Mouse (Mus musculus): ENCODE results near the gene Ston2.
"Not testable (repeated sequence)": the region's sequence is repeated elsewhere in the genome, so short reads cannot be mapped to it uniquely, and the experiment has no call there.

The Ston2 gene

DNA sequence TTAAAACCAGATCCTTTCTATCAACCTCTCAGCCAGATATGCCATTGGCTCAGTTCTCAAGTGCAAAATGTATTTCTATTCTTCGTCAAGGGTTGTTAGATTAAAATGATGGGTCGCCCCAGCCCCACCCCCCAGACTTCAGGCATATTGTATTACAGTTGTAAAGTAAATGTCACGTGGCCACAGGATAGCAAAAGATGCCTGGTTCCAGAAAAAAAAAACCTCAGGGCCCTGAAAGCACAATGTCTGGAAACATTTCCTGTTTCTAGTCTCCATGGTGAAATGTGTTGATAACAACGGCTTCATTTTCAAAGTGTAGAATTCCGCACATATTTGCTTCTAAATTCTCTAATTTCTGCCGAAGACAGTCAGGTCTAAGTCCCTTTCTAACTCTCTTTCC, 183.6 kb downstream of the Ston2 start:
- no peak for DNase-seq (ENCODE audit: low read depth in 2 of 2, low spot score in 2 of 2)

DNA sequence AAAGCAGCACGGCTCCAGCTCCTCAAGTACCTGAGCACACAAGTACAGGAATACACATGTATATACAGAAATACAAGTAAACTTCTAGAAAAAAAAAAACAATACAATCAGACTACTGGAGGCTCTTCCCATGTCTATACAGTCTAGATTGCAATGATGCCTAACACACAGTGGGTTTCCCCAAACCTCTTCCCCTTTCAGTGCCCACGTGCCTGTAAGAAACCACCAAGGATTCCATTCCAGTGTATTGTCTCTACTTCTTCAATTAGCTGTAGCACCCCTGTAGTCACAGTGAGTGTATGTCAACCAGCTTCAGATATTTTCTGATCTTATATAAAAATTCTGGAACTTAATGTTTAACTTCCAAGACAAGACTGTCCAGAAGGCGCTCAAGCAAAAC, 196.1 kb downstream of the Ston2 start:
- no peak for DNase-seq (ENCODE audit: low read depth in 2 of 2, low spot score in 2 of 2)

DNA sequence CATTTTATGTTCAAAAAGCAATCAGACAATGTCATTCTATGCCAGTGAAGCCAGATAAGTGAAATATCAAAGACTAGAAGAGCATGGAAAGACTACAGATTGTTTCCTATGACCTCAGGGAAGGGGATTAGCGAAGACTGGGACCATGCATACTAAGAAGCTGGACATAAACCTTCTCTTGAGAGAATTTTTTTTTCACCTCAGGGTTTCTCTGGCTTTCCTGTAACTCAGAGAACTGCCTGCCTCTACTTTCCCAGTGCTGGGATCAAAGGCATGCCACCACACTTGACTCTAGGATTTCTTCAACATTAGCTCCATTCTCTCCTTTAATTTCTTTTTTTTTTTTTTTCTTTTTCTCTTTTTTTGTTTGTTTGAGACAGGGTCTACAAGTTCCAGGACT, 197.0 kb downstream of the Ston2 start:
- DNase-seq (ENCODE audit: low read depth in 2 of 2, low spot score in 2 of 2) = no peak

DNA sequence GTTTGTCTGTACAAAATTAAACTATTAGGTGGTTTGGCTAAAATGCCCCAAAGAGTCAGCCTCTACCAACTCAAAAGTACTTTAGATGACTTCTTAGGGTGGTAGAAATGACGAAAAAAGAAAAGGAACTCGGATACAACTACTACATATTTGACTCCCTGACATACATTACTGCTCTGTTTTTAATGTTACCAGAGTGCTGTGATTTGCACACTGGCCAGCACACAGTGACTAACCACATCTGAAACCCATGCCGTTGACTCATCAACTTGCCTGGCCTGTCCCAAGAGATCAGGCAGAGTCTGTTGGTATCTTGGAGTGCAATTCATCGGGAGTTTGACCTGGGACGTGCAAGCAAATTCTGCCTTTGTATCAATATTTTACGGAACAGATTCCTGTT, 197.5 kb downstream of the Ston2 start:
- peak in 1 of 2 experiments; percentile 2 for DNase-seq (ENCODE audit: low read depth in 2 of 2, low spot score in 2 of 2)

DNA sequence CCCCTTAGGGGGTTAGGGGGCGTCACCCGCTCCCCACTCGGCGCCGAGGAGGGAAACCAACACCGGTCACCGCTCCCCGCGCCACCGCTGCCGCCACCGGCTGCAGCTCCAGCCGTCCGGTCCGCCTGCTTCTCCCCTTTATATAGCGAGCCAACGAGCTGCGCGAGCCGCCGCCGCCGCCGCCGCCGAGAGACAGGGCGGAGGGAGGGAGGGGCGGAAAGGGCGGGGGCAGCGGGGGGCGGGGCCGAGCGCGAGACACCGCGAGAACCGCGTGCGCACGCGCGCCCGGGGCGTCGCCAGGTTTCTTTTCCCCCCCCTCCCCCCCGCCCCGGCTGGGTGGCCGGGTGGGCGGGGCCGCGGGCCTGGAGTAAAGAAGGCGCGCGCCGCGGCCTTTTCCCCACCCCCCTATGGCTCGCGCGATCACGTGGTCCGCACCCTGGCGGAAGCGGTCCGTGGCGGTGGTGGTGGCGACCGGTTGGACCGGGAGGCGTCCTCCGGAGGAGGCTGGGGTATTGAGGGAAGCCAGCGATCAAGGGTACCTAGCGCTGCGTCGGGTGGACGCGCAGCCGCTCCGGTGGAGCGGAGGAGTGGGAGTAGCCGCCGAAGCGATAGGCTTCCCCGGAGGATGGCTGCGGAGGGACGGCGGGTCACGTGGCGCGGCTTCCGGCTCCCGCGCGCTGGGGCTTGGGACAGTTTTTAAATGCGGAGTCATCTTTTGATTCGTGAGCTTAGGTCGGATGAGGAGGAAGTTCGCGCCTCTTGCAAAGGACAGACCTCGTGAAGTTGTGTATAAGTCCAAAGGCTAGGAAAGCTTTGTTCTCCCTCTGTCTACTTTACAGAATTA, 198.1 kb downstream of the Ston2 start, which contains the start of gene Gtf2a1:
TSS of gene Gtf2a1 (minus strand) at position 641 of the 844 bp plus-strand sequence.
- DNase-seq (ENCODE audit: low read depth in 2 of 2, low spot score in 2 of 2) = peak; percentile 93 to 96

DNA sequence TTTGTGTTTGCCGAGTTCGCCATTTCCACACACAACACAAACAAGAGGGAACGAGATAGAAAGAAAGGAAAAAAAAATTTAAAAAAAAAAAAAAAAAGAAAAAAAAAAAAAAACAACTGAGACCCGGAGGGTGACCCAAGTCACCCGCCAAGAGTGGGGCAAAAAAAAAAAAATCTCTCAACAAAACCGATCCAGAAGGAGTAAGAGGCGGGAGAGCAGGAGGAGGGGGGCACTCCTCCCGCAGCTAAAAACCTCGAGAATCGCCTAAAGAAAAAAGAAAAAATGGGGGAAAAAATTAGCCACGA, 198.7 kb downstream of the Ston2 start:
- DNase-seq (ENCODE audit: low read depth in 2 of 2, low spot score in 2 of 2) = no peak

DNA sequence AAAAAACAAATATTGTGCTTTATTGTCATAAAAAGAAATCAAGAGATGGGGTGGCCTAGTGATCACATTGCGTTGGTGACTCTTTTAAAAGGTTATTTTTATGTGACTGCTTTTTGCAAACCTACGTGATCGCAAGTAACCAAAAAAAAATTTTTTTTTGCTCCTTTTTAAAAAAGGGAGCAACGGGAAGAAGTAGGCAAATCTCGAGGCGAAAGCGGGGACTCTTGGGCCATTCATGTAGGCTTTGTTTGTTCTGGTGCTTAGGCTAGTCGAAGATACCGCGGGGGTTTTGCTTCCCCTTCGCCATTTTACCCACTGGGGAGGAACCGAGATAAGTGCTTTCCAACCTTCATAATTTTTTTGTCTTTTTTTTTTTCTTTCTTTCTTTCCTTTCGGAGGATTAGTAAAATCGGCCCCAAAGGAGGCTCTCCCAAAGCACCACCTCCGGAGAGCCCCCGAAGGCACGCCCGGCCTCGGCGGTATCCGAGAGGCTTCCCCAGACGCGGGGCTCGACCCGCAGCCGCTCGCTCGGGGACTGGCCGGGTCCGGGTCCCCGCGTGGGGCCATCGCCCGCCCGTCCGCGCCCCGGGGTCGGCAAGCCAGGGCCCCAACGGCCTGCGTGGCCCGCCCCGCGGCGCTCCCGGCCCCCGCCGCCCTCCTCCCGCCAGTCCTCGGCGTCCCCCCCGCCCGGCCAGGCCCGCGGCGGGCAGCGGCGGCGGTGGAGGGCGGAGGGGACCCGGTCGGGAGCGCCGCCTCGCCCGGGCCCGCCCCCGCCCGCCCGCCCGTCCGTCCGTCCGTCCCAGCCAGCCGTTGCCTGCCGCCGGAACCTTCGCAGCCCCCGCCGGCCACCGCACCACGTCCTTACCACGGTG, 199.3 kb downstream of the Ston2 start:
- DNase-seq (ENCODE audit: low read depth in 2 of 2, low spot score in 2 of 2) = peak; percentile 40 to 51

DNA sequence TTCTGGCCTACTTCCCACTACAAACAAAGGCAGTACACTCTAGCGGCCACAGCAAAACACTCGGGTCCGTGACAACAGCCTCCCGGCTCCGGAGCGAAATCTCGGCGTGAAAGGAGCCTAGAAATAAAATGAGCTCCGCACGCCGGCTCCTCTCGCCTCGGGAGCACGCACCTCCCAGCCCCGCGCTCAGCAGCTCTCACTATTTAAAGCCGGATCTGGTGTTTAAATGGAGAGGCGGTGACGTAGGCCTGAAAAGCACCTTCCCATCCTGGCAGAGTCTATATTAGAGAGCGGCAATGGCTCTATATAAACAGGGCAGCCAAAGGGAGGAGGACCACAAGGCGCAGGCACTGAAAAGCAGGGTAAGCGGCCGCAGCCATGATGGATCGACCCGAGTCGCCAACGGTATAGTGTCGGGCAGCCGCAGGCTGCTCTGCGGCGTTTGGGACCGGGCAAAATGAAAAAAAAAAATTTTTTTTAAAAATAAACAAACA, 200.0 kb downstream of the Ston2 start:
- DNase-seq (ENCODE audit: low read depth in 2 of 2, low spot score in 2 of 2) = peak; percentile 89 to 90

DNA sequence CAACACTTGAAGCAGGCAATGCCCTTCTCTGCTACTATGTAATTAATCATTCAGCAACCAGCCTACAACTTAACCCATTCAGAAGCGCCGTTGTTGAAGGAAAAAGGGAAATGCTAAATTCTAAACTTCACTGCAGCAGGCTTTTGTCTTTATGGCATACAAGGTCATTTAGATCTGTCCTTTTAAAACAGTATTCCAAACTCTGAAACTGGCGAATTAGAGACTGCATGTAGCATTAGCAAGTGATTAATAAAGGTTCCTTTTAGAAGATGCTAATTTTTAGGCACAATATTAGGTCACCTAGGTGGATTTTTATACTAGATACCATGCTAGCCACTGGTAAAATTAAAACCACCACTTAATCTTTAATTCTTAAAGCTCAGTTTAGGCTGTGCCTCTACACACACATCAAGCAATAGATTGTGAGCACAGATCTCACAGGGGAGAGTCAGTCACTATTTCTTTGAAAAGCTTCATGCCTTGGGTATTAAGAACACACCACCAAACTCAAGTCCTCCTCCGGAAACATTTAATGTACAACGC, 200.6 kb downstream of the Ston2 start:
- DNase-seq (ENCODE audit: low read depth in 2 of 2, low spot score in 2 of 2) = peak in 1 of 2 experiments; percentile 8

DNA sequence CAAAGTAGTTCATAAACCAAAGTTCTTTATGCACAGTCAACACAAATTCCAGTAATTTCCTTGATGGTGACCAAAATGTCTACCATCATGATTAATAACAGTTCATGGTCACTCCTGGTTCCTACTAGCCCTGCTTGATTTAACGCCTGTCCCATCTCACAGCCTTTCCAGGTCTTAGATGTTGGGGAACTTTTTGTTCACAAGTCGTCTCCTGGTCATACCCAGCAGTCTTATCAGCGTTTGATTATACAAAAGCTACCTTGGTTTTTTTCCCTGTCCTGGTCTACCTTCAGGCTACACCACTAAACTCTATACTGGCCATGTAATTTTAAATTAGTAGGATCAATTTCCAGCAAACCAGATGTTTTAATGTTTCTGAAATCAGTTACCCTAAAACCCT, 201.1 kb downstream of the Ston2 start:
- DNase-seq (ENCODE audit: low read depth in 2 of 2, low spot score in 2 of 2) = no peak

DNA sequence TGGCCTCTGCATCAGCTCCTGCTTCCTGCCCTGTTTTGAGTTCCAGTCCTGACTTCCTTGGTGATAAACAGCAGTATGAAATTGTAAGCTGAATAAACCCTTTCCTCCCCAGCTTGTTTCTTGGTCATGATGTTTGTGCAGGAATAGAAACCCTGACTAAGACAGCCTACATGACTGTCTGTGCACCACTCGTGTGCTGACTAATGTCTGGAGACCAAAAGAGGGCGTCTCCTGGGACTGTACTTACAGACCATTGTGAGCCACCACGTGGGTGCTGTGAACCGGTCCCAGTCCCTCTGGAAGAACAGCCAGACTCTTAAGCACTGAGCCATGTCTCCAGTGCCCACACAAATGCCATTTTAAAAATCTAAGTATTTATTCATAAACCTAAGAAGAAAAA, 202.4 kb downstream of the Ston2 start:
- not testable (repeated sequence) for DNase-seq (ENCODE audit: low read depth in 2 of 2, low spot score in 2 of 2)

DNA sequence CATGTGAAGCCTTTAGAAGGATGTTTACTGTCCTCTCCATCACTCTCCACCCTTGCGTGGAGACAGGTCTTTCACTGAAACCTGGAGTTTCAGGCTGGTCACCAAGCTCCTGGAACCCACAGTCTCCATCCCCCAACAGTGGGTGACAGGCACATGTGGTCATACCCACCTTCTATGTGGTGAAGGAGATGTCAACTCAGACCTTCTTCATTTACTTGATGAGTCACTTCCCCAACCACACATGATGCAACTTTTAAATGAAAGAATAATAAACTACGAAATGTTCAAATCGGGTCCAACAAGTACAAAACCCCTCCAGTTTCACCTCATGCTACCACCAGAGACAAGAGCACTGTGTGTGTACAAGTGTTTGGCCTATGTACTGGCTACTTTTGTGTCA, 203.0 kb downstream of the Ston2 start:
- DNase-seq (ENCODE audit: low read depth in 2 of 2, low spot score in 2 of 2) = no peak

DNA sequence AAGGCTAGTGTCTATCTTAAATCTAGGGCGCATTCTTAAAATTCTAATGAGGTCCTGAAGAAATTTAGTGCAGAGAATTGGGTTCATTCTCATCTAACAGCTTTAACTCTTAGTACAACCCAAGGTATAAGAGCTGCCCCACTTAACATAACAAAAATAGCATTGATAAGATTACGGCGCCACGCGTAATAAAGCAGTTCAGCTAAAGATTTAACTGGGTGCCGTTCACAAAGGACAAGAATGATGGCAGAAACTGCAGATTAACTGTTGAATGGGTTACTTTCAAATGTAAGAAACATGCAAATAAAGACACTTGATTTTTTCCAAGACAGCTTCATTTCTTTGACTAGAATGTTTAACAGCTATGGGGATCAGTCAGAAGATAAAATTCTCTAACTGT, 204.8 kb downstream of the Ston2 start:
- DNase-seq (ENCODE audit: low read depth in 2 of 2, low spot score in 2 of 2) = no peak
